Mouse (Mus musculus) erythroblast, adult 5-6 weeks (primary cell): Measurements from ENCODE around the gene Itch. TPM values are rescaled to one million over a fixed set of nuclear protein-coding genes. Genes with fewer than 3 reads are reported as not detected.
"Not testable (repeated sequence)": the region's sequence is repeated elsewhere in the genome, so short reads cannot be mapped to it uniquely, and the experiment has no call there.

Source experiments
- ATAC-seq: replicated peaks from 2 replicates; pipeline ENCODE4 v1.8.0; 2016; ENCODE audit warnings: moderate number of reproducible peaks, mild to moderate bottlenecking, moderate TSS enrichment, inconsistent platforms; ENCODE audit not compliant: poor library complexity, low FRiP score, severe bottlenecking
- total RNA-seq, 2 experiments: library from RNA; stranded (forward) in 1 of 2; stranded (reverse) in 1 of 2; fragments of 150-400 nt in 1 of 2; fragments of 200-764, 138-1000 nt in 1 of 2; gene quantifications; 2 replicates each; pipeline versions ENCODE4 v1.2.3 to v1.2.4; 2015 to 2017; ENCODE audit warnings: low replicate concordance in 2 of 2

Itch gene
- total RNA-seq (2015; ENCODE audit: low replicate concordance) (15.9 and 25.3 TPM in 2 replicates), total RNA-seq (2017; ENCODE audit: low replicate concordance) (25.4 and 33.2 TPM in 2 replicates)

- ATAC-seq = peak; percentile 99
Observed at GRCm38 (mm10) chr2:155133011-155133976, at the start of gene Itch. Gene Itch, plus strand, starts transcription at chr2:155133509.

GRCm38 (mm10) chr2:155084546-155084945 lies 48.8 kb upstream of the Itch start:
- ATAC-seq = no peak

GRCm38 (mm10) chr2:155086328-155086727 lies 47.0 kb upstream of the Itch start:
- ATAC-seq = no peak

- ATAC-seq = no peak
Observed at GRCm38 (mm10) chr2:155088264-155088663, 45.0 kb upstream of the Itch start.

- ATAC-seq = peak; percentile 93
Observed at GRCm38 (mm10) chr2:155090909-155091742, 42.2 kb upstream of the Itch start.

GRCm38 (mm10) chr2:155091743-155092075 lies 41.6 kb upstream of the Itch start:
- peak; percentile 37; the same call in 1 of the 2 replicates for ATAC-seq

GRCm38 (mm10) chr2:155093418-155093817 lies 39.9 kb upstream of the Itch start:
- no peak for ATAC-seq

GRCm38 (mm10) chr2:155098720-155099380 lies 34.5 kb upstream of the Itch start:
- ATAC-seq = peak; percentile 53; the same call in 1 of the 2 replicates

- no peak for ATAC-seq
Observed at GRCm38 (mm10) chr2:155099421-155099820, 33.9 kb upstream of the Itch start.

- ATAC-seq = no peak
Observed at GRCm38 (mm10) chr2:155099994-155100795, 33.1 kb upstream of the Itch start.

GRCm38 (mm10) chr2:155100796-155101259 lies 32.5 kb upstream of the Itch start:
- ATAC-seq = no peak

GRCm38 (mm10) chr2:155101761-155102181 lies 31.5 kb upstream of the Itch start:
- ATAC-seq = no peak

GRCm38 (mm10) chr2:155103607-155104006 lies 29.7 kb upstream of the Itch start:
- no peak for ATAC-seq

GRCm38 (mm10) chr2:155107276-155107675 lies 26.0 kb upstream of the Itch start:
- ATAC-seq = not testable (repeated sequence)

- no peak for ATAC-seq
Observed at GRCm38 (mm10) chr2:155115216-155115830, 18.0 kb upstream of the Itch start.

GRCm38 (mm10) chr2:155133977-155134860 lies 910 bp downstream of the Itch start:
- ATAC-seq = peak; percentile 14; the same call in 1 of the 2 replicates

GRCm38 (mm10) chr2:155135092-155135491 lies 1.8 kb downstream of the Itch start:
- no peak for ATAC-seq

GRCm38 (mm10) chr2:155135534-155135933 lies 2.2 kb downstream of the Itch start:
- no peak for ATAC-seq
